Mouse (Mus musculus): Measurements from ENCODE around the gene Pth2. TPM values are rescaled to one million over a fixed set of nuclear protein-coding genes. Genes with fewer than 3 reads are reported as not detected.

The Pth2 gene
- polyA plus RNA-seq, 1 experiment from 2014 or later, result not detected

Small RNA genes lying within 50 kb of the gene (microRNA-seq; reads per million reads assigned to microRNA genes)
- not detected for gene Mir7055 (ENCODE audit: borderline number of aligned reads)

Other genes starting within 250 kb of the Pth2 start
- 0.30 TPM in 1 of 2 replicates, not detected in the other for gene Tsks, start 237.8 kb upstream of the Pth2 start, polyA plus RNA-seq (2014; fragmentation: Nextera tagmentation; extraction: Ambion mirVana)
- gene Cpt1c, start 206.1 kb upstream of the Pth2 start, polyA plus RNA-seq (2014; fragmentation: Nextera tagmentation; extraction: Ambion mirVana), result 22.4 and 31.1 TPM in 2 replicates
- 173 and 178 TPM in 2 replicates for gene Prmt1, start 194.4 kb upstream of the Pth2 start, polyA plus RNA-seq (2014; fragmentation: Nextera tagmentation; extraction: Ambion mirVana)
- gene Irf3, start 183.3 kb upstream of the Pth2 start, polyA plus RNA-seq (2014; fragmentation: Nextera tagmentation; extraction: Ambion mirVana), result 77.7 and 84.6 TPM in 2 replicates
- 43.2 and 48.6 TPM in 2 replicates for gene Bcl2l12, start 182.3 kb upstream of the Pth2 start, polyA plus RNA-seq (2014; fragmentation: Nextera tagmentation; extraction: Ambion mirVana)
- 43.7 and 47.5 TPM in 2 replicates for gene Scaf1, start 164.6 kb upstream of the Pth2 start, polyA plus RNA-seq (2014; fragmentation: Nextera tagmentation; extraction: Ambion mirVana)
- 50.5 and 52.3 TPM in 2 replicates for gene Rras, start 163.0 kb upstream of the Pth2 start, polyA plus RNA-seq (2014; fragmentation: Nextera tagmentation; extraction: Ambion mirVana)
- gene Prr12, start 128.1 kb upstream of the Pth2 start, polyA plus RNA-seq (2014; fragmentation: Nextera tagmentation; extraction: Ambion mirVana), result 12.8 and 13.7 TPM in 2 replicates
- gene Nosip, start 118.6 kb upstream of the Pth2 start, polyA plus RNA-seq (2014; fragmentation: Nextera tagmentation; extraction: Ambion mirVana), result 59.1 and 63.3 TPM in 2 replicates
- 20.9 and 22.2 TPM in 2 replicates for gene Prrg2, start 118.3 kb upstream of the Pth2 start, polyA plus RNA-seq (2014; fragmentation: Nextera tagmentation; extraction: Ambion mirVana)
- 587 and 592 TPM in 2 replicates for gene Rcn3, start 88.8 kb upstream of the Pth2 start, polyA plus RNA-seq (2014; fragmentation: Nextera tagmentation; extraction: Ambion mirVana)
- 120 and 129 TPM in 2 replicates for gene Fcgrt, start 77.1 kb upstream of the Pth2 start, polyA plus RNA-seq (2014; fragmentation: Nextera tagmentation; extraction: Ambion mirVana)
- gene Rps11, start 56.6 kb upstream of the Pth2 start, polyA plus RNA-seq (2014; fragmentation: Nextera tagmentation; extraction: Ambion mirVana), result 1,575 and 1,608 TPM in 2 replicates
- 1,594 and 1,619 TPM in 2 replicates for gene Rpl13a, start 52.2 kb upstream of the Pth2 start, polyA plus RNA-seq (2014; fragmentation: Nextera tagmentation; extraction: Ambion mirVana)
- 0.47 and 0.61 TPM in 2 replicates for gene Gm45713, start 44.8 kb upstream of the Pth2 start, polyA plus RNA-seq (2014; fragmentation: Nextera tagmentation; extraction: Ambion mirVana)
- gene Flt3l, start 44.6 kb upstream of the Pth2 start, polyA plus RNA-seq (2014; fragmentation: Nextera tagmentation; extraction: Ambion mirVana), result 2.3 TPM in 2 replicates
- gene Pih1d1, start 26.7 kb upstream of the Pth2 start, polyA plus RNA-seq (2014; fragmentation: Nextera tagmentation; extraction: Ambion mirVana), result 80.3 and 88.8 TPM in 2 replicates
- gene Aldh16a1, start 26.4 kb upstream of the Pth2 start, polyA plus RNA-seq (2014; fragmentation: Nextera tagmentation; extraction: Ambion mirVana), result 36.8 and 39.4 TPM in 2 replicates
- gene Slc17a7, start 17.0 kb upstream of the Pth2 start, polyA plus RNA-seq (2014; fragmentation: Nextera tagmentation; extraction: Ambion mirVana), result 0.87 and 1.3 TPM in 2 replicates
- gene Gfy, start 1.4 kb upstream of the Pth2 start, polyA plus RNA-seq (2014; fragmentation: Nextera tagmentation; extraction: Ambion mirVana), result 5.8 and 6.1 TPM in 2 replicates
- gene Ccdc155, start 23.9 kb downstream of the Pth2 start, polyA plus RNA-seq (2014; fragmentation: Nextera tagmentation; extraction: Ambion mirVana), result 1.5 TPM in 2 replicates
- 6.3 and 8.5 TPM in 2 replicates for gene Dkkl1, start 31.2 kb downstream of the Pth2 start, polyA plus RNA-seq (2014; fragmentation: Nextera tagmentation; extraction: Ambion mirVana)
- 112 and 142 TPM in 2 replicates for gene Tead2, start 34.8 kb downstream of the Pth2 start, polyA plus RNA-seq (2014; fragmentation: Nextera tagmentation; extraction: Ambion mirVana)
- gene Cd37, start 58.1 kb downstream of the Pth2 start, polyA plus RNA-seq (2014; fragmentation: Nextera tagmentation; extraction: Ambion mirVana), result 2.4 and 4.8 TPM in 2 replicates
- 0.11 and 0.38 TPM in 2 replicates for gene Slc6a16, start 60.1 kb downstream of the Pth2 start, polyA plus RNA-seq (2014; fragmentation: Nextera tagmentation; extraction: Ambion mirVana)
- gene Slc6a21, start 96.5 kb downstream of the Pth2 start, polyA plus RNA-seq (2014; fragmentation: Nextera tagmentation; extraction: Ambion mirVana), result not detected in 2 replicates
- 16.6 and 18.2 TPM in 2 replicates for gene Trpm4, start 152.8 kb downstream of the Pth2 start, polyA plus RNA-seq (2014; fragmentation: Nextera tagmentation; extraction: Ambion mirVana)
- 11.0 and 15.8 TPM in 2 replicates for gene Hrc, start 154.3 kb downstream of the Pth2 start, polyA plus RNA-seq (2014; fragmentation: Nextera tagmentation; extraction: Ambion mirVana)
- 4.8 and 6.9 TPM in 2 replicates for gene Ppfia3, start 186.0 kb downstream of the Pth2 start, polyA plus RNA-seq (2014; fragmentation: Nextera tagmentation; extraction: Ambion mirVana)
- gene Lin7b, start 189.6 kb downstream of the Pth2 start, polyA plus RNA-seq (2014; fragmentation: Nextera tagmentation; extraction: Ambion mirVana), result 2.4 TPM in 2 replicates
- 56.5 and 61.1 TPM in 2 replicates for gene Snrnp70, start 214.7 kb downstream of the Pth2 start, polyA plus RNA-seq (2014; fragmentation: Nextera tagmentation; extraction: Ambion mirVana)
- 0.24 TPM in 1 of 2 replicates, not detected in the other for gene Kcna7, start 224.7 kb downstream of the Pth2 start, polyA plus RNA-seq (2014; fragmentation: Nextera tagmentation; extraction: Ambion mirVana)
- 3.0 and 3.1 TPM in 2 replicates for gene Ntf5, start 232.7 kb downstream of the Pth2 start, polyA plus RNA-seq (2014; fragmentation: Nextera tagmentation; extraction: Ambion mirVana)
- 1.4 TPM in 1 of 2 replicates, not detected in the other for gene Lhb, start 239.8 kb downstream of the Pth2 start, polyA plus RNA-seq (2014; fragmentation: Nextera tagmentation; extraction: Ambion mirVana)

Data from embryonic facial prominence, embryonic 14.5 days (tissue).